Mouse (Mus musculus): ENCODE measurements at regions not wholly inside any gene's neighbourhood (a gene's known extent, or its start where the extent isn't known, plus 50 kb on each side); places are given as distances from the start of the nearest gene placed in this dataset.

GRCm38 (mm10) chr4:32185986-32186385 lies 52.6 kb upstream of the Bach2 start:
- DNase-seq: no peak

- no peak for DNase-seq
These were observed 51.5 kb upstream of the Bach2 start for GRCm38 (mm10) chr4:32187154-32187553.

- no peak for DNase-seq
These were observed 50.5 kb upstream of the Bach2 start for GRCm38 (mm10) chr4:32188076-32188475.

- no peak for DNase-seq
These were observed 49.7 kb upstream of the Bach2 start for GRCm38 (mm10) chr4:32188752-32189415.
